Mouse (Mus musculus): ENCODE data around the gene Zfp292.

DNA sequence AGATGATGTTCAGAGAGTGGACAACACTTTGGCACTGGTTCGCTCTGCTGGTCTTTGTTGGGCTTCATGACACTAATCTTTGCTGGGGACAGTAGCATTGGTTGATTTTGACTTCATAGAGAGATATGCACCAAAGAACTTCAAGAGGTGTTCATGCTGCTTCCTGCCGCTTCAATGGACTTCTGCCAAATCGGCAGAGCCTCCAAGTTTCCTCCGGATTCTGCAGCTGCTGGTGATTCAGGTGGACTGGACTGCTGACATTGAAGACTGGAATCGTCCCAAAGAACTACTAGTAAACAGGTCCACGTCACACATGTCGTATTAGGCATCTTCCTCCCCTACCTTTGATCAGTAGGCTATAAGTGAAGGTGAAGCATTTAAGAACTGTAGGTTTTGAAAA lies 30.7 kb downstream of the Zfp292 start:
- no peak for TF ChIP-seq CTCF (IDR thresholded peaks at IDR 0.05; ENCODE audit: low read depth, low read length)
- TF ChIP-seq POLR2A (IDR thresholded peaks at IDR 0.05; ENCODE audit: extremely low read depth, insufficient read depth, low read length): no peak
